Mouse (Mus musculus) effector memory CD4-positive, alpha-beta T cell, adult 7 months (primary cell): ENCODE measurements around the gene Mbnl1. TPM values are rescaled to one million over a fixed set of nuclear protein-coding genes. Genes with fewer than 3 reads are reported as not detected.

Experiments
- polyA plus RNA-seq: library from polyadenylated mRNA; unstranded; fragments of 100-300 nt; shearing (Covaris generic); gene quantifications from one replicate; pipeline ENCODE4 v1.2.1, GENCODE M21; 2017

The Mbnl1 gene
- polyA plus RNA-seq: 893 TPM

DNA sequence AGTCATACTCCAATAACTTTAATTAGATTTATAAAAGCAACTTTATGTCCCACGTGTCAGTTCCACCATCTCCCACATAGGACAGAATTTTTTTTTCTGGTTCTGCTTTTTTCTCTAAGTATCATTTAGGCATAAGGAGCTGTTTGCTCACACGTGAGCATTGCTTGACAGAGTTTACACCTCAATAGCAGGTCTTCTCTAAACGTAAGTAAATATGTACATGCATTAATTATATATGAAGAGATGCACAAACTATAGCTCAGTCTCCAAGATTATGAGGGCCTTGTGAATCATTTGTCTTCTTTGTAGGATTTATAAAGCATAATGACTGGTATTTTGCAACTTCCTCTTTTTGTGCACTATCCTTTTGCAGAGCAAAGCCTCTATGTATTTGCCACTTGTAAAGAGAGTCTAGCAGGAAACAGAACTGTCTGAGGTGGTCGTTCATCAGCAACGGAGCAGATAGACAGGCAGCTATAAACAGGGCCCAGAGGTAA is at the start of gene Mbnl1:
Mbnl1 (plus strand) TSS at position 150 of the 497 bp plus-strand sequence.

